Comparison of ENCODE assay signal across 28 mouse cellular contexts in genomic region chr14:92593724-92594123, GRCm38 (mm10).
"Had no signal": no experiment of that assay in that cellular context is flagged by ENCODE, and none has a peak within 500 bp of the region (broad histone marks: within the 10 kb centered on the region; RNA-seq: fewer than 3 reads in every experiment).

No protein-coding gene starts in this region.

- H3K9me3 ChIP-seq: embryonic facial prominence, embryonic 10.5 days; embryonic facial prominence, embryonic 12.5 days; embryonic facial prominence, embryonic 13.5 days; embryonic facial prominence, embryonic 15.5 days; forebrain, embryonic 10.5 days; forebrain, embryonic 12.5 days; forebrain, embryonic 13.5 days; forebrain, embryonic 15.5 days had no signal

- H3K4me3 ChIP-seq: embryonic facial prominence, embryonic 10.5 days; embryonic facial prominence, embryonic 12.5 days; embryonic facial prominence, embryonic 13.5 days; embryonic facial prominence, embryonic 15.5 days; erythroblast, embryonic 14.5 days; forebrain, embryonic 10.5 days; forebrain, embryonic 12.5 days; forebrain, embryonic 13.5 days; forebrain, embryonic 15.5 days; gastrocnemius, adult 2 months had no signal

- H3K36me3 ChIP-seq: embryonic facial prominence, embryonic 10.5 days; embryonic facial prominence, embryonic 12.5 days; embryonic facial prominence, embryonic 13.5 days; embryonic facial prominence, embryonic 15.5 days; forebrain, embryonic 10.5 days; forebrain, embryonic 12.5 days; forebrain, embryonic 15.5 days had no signal

- DNase-seq: cerebellum, adult 2 months; cerebellum, adult 8-10 months; cerebellum, adult 9-10 months; cerebellum, adult 9-11 months; cerebellum, postnatal 10 days; cerebellum, postnatal 14 days; cerebellum, postnatal 25 days; cerebellum, postnatal 36 days; embryo, embryonic 11 days; forebrain, postnatal 0 days; gastrocnemius, adult 2 months; gastrocnemius, postnatal 10 days; gastrocnemius, postnatal 14 days; gastrocnemius, postnatal 25 days; gastrocnemius, postnatal 36 days; heart, adult 11 months; heart, adult 18-20 months had no signal

- H3K27me3 ChIP-seq: embryonic facial prominence, embryonic 12.5 days; embryonic facial prominence, embryonic 13.5 days; embryonic facial prominence, embryonic 15.5 days; forebrain, embryonic 12.5 days; forebrain, embryonic 13.5 days; forebrain, embryonic 15.5 days had no signal

- H3K9ac ChIP-seq: embryonic facial prominence, embryonic 12.5 days; embryonic facial prominence, embryonic 13.5 days; embryonic facial prominence, embryonic 15.5 days; forebrain, embryonic 12.5 days; forebrain, embryonic 13.5 days; forebrain, embryonic 15.5 days; forebrain, postnatal 0 days had no signal

- H3K4me2 ChIP-seq: embryonic facial prominence, embryonic 12.5 days; embryonic facial prominence, embryonic 13.5 days; embryonic facial prominence, embryonic 15.5 days; forebrain, embryonic 12.5 days; forebrain, embryonic 13.5 days; forebrain, embryonic 15.5 days had no signal

- H3K4me1 ChIP-seq: embryonic facial prominence, embryonic 12.5 days; embryonic facial prominence, embryonic 13.5 days; embryonic facial prominence, embryonic 15.5 days; forebrain, embryonic 10.5 days; forebrain, embryonic 15.5 days had no signal

- H3K27ac ChIP-seq: embryonic facial prominence, embryonic 10.5 days; embryonic facial prominence, embryonic 12.5 days; embryonic facial prominence, embryonic 13.5 days; embryonic facial prominence, embryonic 15.5 days; forebrain, embryonic 10.5 days; forebrain, embryonic 12.5 days; forebrain, embryonic 13.5 days; forebrain, embryonic 15.5 days; gastrocnemius, adult 2 months had no signal

- ATAC-seq: forebrain, embryonic 13.5 days; forebrain, embryonic 14.5 days; forebrain, embryonic 15.5 days; forebrain, embryonic 16.5 days; forebrain, postnatal 0 days had no signal
